Mouse (Mus musculus) bone marrow macrophage, adult 2 months (primary cell): ENCODE results near the gene Sgip1.

Source experiments
- CTCF ChIP-seq: IDR thresholded peaks from 2 replicates; pipeline ENCODE4 v1.5.1; 2012; ENCODE audit warnings: low read depth, mild to moderate bottlenecking, low read length, moderate library complexity
- POLR2A ChIP-seq: IDR thresholded peaks from 2 replicates; pipeline ENCODE4 v1.6.1; 2012; ENCODE audit warnings: mild to moderate bottlenecking, low read depth, low read length, borderline replicate concordance

DNA sequence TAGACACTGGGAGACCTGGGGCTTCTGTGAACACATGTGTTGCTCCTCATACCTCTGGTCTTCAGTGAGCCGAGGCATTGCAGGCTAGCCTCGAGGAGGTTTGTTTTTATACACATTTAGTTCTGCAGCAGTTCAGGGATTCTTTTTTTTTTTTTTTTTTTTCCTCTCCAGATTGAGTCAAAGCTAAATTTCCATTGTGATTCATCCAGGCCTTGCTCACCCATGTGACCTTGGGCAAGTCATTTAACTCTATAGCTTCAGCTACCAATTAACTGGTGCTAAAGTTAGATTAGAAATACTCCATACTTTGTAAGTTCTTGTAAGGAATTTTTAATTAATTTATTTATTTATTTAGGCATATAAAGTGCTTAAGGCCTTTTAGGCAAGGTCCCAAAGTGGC lies 145.4 kb downstream of the Sgip1 start:
- TF ChIP-seq POLR2A (no peak), CTCF (no peak)
